Mouse (Mus musculus): ENCODE results near the gene Fam107b.

- TF ChIP-seq CTCF (conservative IDR thresholded peaks at IDR 0.05; ENCODE audit: low read length) (no peak), NANOG (IDR thresholded peaks at IDR 0.05; ENCODE audit: borderline replicate concordance, low read length) (no peak), POU5F1 (IDR thresholded peaks at IDR 0.05; ENCODE audit: borderline replicate concordance, low read length) (no peak)
These were observed 150.8 kb downstream of the Fam107b start for GRCm38 (mm10) chr2:3721107-3721506.

All from E14TG2a.4 (cell line).